Comparison of ENCODE assay signal across 9 mouse cellular contexts in the genomic region with DNA sequence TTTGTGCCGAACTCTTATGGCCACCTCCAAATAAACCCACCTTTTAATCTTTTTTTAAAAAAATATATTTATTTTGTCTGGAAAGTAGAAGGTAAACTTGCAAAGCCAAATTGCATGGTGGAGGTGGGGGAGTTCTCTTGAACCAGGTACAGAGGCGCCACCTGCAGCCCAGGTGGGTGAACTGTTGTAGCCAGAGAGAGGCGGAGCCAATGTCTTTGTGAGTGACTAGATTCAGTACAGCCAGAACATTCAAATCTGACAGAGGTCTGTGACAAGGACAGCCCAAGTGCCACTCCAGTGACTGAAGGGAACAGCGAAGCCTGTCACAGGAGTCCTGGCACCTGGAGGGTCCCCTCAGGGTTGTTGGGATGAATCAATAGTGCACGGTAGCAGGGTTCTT.
DNase-seq lines count a peak whose midpoint lies in the region; ATAC-seq and TF ChIP-seq lines count a peak whose summit lies in the region.
"Had no signal": no experiment of that assay in that cellular context is flagged by ENCODE, and none has a peak within 500 bp of the region (broad histone marks: within the 10 kb centered on the region; RNA-seq: fewer than 3 reads in every experiment).

No protein-coding gene starts in this region.

- no peak for TF ChIP-seq POLR2A in heart, adult 2 months (IDR thresholded peaks at IDR 0.05; ENCODE audit: insufficient read depth, low read depth, low read length)

- no peak overlapping the region for H3K9ac ChIP-seq in heart, adult 2 months (ENCODE audit: low read depth, low read length)
- H3K9ac ChIP-seq in liver, embryonic 13.5 days = no peak overlapping the region
- no peak overlapping the region for H3K9ac ChIP-seq in stomach, embryonic 15.5 days
- H3K9ac ChIP-seq: hindbrain, embryonic 15.5 days had no signal

- H3K4me1 ChIP-seq in heart, adult 2 months (ENCODE audit: control insufficient read depth, insufficient read depth, low read length) = no peaks in the 10 kb centered on the region
- H3K4me1 ChIP-seq in liver, embryonic 13.5 days (replicated peaks) = no peaks in the 10 kb centered on the region
- H3K4me1 ChIP-seq in stomach, embryonic 15.5 days = no peaks in the 10 kb centered on the region

- peak; percentile 11 to 33 for DNase-seq in heart, adult 2 months
- no peak for DNase-seq in heart, adult 9 months (ENCODE audit: low spot score in 2 of 2)
- peak; percentile 83 for DNase-seq in CD4-positive, CD25-positive, alpha-beta regulatory T cell, adult 2 months (ENCODE audit: low read depth, low spot score)
- peak; percentile 33 for DNase-seq in brain, adult 2 months (ENCODE audit: low read depth, low spot score)
- DNase-seq in liver, embryonic 13.5 days = peak; percentile 7
- no peak for DNase-seq in layer of hippocampus, postnatal 14 days (ENCODE audit: low spot score in 2 of 2)

- ATAC-seq in hematopoietic stem cell, adult 5-6 weeks (replicated peaks in 1 of 2; ENCODE audit: insufficient read depth in 1 of 2, low FRiP score in 2 of 2, low TSS enrichment in 1 of 2, low read depth in 1 of 2, poor library complexity in 2 of 2, severe bottlenecking in 2 of 2) = peak; percentile 70 to 71
- ATAC-seq in liver, embryonic 13.5 days (ENCODE audit: low read depth) = no peak
- peak; percentile 78 for ATAC-seq in stomach, embryonic 15.5 days (ENCODE audit: insufficient read depth, low FRiP score, low read depth)

- H3K79me2 ChIP-seq in heart, adult 2 months (replicated peaks; ENCODE audit: control insufficient read depth, insufficient read depth, low read length) = no peaks in the 10 kb centered on the region

- H3K27me3 ChIP-seq in heart, adult 2 months (ENCODE audit: control insufficient read depth, insufficient read depth, low read length) = no peaks in the 10 kb centered on the region
- no peaks in the 10 kb centered on the region for H3K27me3 ChIP-seq in liver, embryonic 13.5 days
- no peaks in the 10 kb centered on the region for H3K27me3 ChIP-seq in stomach, embryonic 15.5 days (replicated peaks)
- H3K27me3 ChIP-seq: hindbrain, embryonic 15.5 days had no signal

- no peak overlapping the region for H3K4me2 ChIP-seq in liver, embryonic 13.5 days
- no peak overlapping the region for H3K4me2 ChIP-seq in stomach, embryonic 15.5 days
- H3K4me2 ChIP-seq: hindbrain, embryonic 15.5 days had no signal

- no peak overlapping the region for H3K4me3 ChIP-seq in heart, adult 2 months
- no peak overlapping the region for H3K4me3 ChIP-seq in liver, embryonic 13.5 days (replicated peaks)
- no peak overlapping the region for H3K4me3 ChIP-seq in stomach, embryonic 15.5 days (replicated peaks)
- H3K4me3 ChIP-seq: hindbrain, embryonic 15.5 days had no signal

- 76% methylated on average over 5 of the region's 5 CpGs for WGBS in heart, adult 2 months
- WGBS in liver, embryonic 13.5 days (ENCODE audit: insufficient replicate concordance) = 53% methylated on average over 5 of the region's 5 CpGs
- WGBS in stomach, embryonic 15.5 days = 64% methylated on average over 5 of the region's 5 CpGs

- TF ChIP-seq EP300 in heart, adult 2 months (IDR thresholded peaks at IDR 0.05; ENCODE audit: insufficient read depth, low read depth, low read length) = no peak

- intact Hi-C loops in heart, adult 2 months (cut with DNase I) = no loop called here

- no peaks in the 10 kb centered on the region for H3K36me3 ChIP-seq in heart, adult 2 months (ENCODE audit: control insufficient read depth, insufficient read depth, low read length)
- H3K36me3 ChIP-seq in liver, embryonic 13.5 days = no peaks in the 10 kb centered on the region
- peaks cover 9% of the 10 kb centered on the region; the same call in 1 of the 2 replicates for H3K36me3 ChIP-seq in stomach, embryonic 15.5 days
- H3K36me3 ChIP-seq: hindbrain, embryonic 15.5 days had no signal

- H3K27ac ChIP-seq in heart, adult 2 months = no peak overlapping the region
- H3K27ac ChIP-seq in liver, embryonic 13.5 days = no peak overlapping the region
- H3K27ac ChIP-seq in stomach, embryonic 15.5 days = no peak overlapping the region
- H3K27ac ChIP-seq: hindbrain, embryonic 15.5 days had no signal

- TF ChIP-seq CTCF in heart, adult 2 months (IDR thresholded peaks at IDR 0.05) = peak; percentile 58

- H3K9me3 ChIP-seq in liver, embryonic 13.5 days (replicated peaks) = no peaks in the 10 kb centered on the region
- H3K9me3 ChIP-seq in stomach, embryonic 15.5 days = no peaks in the 10 kb centered on the region
- H3K9me3 ChIP-seq: hindbrain, embryonic 15.5 days had no signal

Comparison
In these comparisons a context has a peak if more than half of its experiments do, and no peak if none do; other contexts are left out.
1. DNase-seq: peak in heart, adult 2 months (2 of 2), CD4-positive, CD25-positive, alpha-beta regulatory T cell, adult 2 months (single experiment), brain, adult 2 months (single experiment) and liver, embryonic 13.5 days (single experiment); none in heart, adult 9 months (0 of 2) and layer of hippocampus, postnatal 14 days (0 of 2).